Mouse (Mus musculus): ENCODE data around the gene Gm9573.

- TF ChIP-seq MYOD1 (IDR thresholded peaks at IDR 0.05; ENCODE audit: control insufficient read depth, insufficient read length, low read depth), result no peak
- TF ChIP-seq CTCF (IDR thresholded peaks at IDR 0.05; ENCODE audit: control insufficient read depth, insufficient read depth, insufficient read length), result no peak
Observed at GRCm38 (mm10) chr17:35669731-35670130, 43.3 kb upstream of the Gm9573 start.
